Mouse (Mus musculus): ENCODE measurements at regions not wholly inside any gene's neighbourhood (a gene's known extent, or its start where the extent isn't known, plus 50 kb on each side); places are given as distances from the start of the nearest gene placed in this dataset.
"Not testable (repeated sequence)": the region's sequence is repeated elsewhere in the genome, so short reads cannot be mapped to it uniquely, and the experiment has no call there.

DNA sequence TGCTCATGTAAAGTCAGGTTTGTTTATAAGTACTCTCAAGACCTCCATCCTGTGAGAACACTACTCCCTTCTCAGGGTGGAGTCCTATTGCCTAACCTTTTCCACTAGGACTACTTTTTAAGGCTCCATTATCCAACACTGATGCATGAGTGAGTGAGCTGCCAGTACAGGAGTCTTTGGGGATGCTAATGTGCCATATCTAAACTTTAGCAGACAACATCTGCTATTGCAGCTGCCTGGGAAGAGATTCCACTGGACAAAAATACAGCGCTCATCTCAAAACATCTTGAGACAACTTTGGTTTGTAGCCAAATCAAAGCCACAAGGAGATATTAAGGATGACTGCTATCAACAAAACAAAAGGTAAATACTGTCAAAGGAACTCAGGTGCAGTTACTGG, 52.3 kb upstream of the Gm10985 start:
- no peak for DNase-seq (ENCODE audit: low spot score in 2 of 2)

DNA sequence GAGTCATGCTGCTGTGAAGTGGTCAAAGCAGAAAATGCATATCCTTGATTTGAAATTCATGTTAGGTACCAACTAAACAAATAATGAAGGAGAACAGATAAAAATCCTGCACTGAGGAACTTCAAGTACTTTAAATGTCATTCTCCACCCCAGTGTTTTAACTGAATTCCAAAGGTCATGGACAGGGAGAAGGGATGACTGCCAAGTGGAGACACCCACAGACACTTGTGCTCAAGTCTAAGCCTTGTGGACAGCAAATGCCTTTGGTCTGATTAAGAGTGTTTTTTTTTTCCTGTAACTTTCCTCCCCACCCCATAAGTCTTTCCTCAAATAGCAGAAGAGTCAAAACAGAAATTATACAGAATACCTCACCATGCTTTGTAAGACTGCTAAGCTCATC, 55.2 kb upstream of the Gm10985 start:
- no peak for DNase-seq (ENCODE audit: low spot score in 2 of 2)

DNA sequence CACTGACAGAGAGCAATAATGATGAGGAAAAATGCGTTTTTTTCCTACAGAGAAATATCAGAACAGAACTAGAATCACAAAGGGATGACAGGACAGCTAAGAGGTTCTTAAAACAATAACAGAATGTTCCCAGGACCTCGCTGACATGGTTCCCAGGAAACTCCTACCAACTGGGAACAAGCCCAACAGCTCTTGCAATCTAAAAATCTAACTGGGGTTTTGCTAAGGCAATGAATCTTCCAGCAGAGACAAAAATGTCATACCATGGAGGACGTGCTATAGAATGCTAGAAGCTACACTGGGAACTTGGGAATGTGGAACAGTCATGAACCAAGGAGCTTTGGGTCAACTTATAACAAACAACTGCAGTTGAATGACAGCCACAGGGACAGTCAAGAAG, 59.7 kb upstream of the Gm10985 start:
- no peak for DNase-seq (ENCODE audit: low spot score in 2 of 2)

DNA sequence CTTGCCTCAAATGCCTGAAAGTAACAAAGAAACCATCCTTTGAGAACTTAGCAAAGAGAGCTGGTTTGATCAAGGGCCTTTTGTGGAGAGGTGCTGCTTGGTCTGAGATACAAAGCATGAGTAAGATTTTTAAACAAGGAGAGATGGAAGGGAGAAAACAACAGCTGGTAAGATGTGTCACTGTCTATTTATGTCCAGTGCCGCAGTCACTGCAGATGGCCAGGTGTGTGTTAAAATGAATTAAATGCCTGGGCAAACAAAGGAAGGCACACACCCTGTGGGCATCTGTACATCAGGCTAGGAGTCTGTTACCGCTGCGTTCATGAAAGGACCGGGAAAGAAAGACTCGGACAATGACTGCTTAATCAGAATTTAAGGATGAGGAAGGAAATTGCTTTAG, 68.2 kb upstream of the Gm10985 start:
- DNase-seq (ENCODE audit: low spot score in 2 of 2), result peak in 1 of 2 experiments; percentile 29

DNA sequence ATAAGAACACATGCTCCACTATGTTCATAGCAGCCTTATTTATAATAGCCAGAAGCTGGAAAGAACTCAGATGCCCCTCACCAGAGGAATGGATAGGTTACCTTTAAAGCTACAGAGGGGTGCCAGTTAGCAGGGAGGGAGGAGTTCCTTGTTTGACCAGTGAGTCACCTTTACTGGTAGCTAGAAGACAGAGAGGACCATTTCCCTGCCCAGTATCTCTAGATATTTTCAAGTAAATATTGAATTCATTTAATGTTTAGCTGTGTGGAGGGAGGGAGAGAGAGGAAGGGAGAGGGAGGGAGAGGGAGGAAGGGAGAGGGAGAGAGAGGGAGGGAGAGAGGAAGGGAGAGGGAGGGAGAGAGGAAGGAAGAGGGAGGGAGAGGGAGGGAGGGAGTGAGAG, 77.3 kb upstream of the Gm10985 start:
- no peak for DNase-seq (ENCODE audit: low spot score in 2 of 2)

DNA sequence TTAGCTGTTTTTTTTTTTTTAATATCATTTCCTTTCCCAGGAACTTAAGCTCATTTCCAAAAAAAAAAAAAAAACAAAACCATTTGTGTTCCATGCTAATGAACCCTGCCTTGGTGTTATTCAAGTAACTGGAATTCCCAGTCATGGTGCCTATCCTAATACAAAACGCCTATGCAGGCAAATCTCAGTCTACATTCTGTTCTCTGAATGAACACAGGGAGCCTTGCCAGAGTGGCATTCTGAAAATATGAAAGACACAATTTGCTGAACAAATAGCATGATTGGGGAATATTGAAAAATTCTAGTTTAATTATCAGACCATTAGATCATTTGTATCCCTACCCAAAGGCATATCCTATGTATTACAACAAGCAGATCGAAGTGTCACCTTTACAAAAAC, 80.9 kb upstream of the Gm10985 start:
- no peak for DNase-seq (ENCODE audit: low spot score in 2 of 2)

DNA sequence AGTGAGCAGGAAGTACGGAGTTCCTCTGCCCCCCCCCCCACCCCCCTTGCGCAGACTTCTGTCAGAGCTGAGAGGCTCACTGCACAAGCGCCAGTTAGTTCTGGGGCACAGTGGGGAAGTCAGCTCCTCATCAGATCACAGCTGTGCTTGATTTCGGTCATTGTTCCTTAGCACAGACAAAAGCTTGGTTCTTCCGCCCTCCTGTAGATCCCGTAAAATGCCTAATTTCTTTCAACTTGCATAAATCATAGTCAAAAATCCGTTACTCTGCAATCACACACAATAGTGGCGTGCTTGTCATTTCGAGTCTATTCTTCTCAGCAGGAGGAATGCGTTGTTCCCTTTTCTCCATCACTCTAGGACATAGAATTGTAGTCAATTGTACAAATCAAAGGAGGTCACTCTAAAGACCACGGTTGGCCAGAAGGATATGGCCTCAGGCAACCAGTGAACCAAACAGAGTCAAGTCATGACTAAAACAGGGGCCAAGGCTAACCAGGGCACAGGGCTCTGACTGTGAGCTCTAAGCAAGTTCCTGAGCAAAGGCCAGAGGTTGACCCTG, 83.3 kb upstream of the Gm10985 start:
- no peak for DNase-seq (ENCODE audit: low spot score in 2 of 2)

DNA sequence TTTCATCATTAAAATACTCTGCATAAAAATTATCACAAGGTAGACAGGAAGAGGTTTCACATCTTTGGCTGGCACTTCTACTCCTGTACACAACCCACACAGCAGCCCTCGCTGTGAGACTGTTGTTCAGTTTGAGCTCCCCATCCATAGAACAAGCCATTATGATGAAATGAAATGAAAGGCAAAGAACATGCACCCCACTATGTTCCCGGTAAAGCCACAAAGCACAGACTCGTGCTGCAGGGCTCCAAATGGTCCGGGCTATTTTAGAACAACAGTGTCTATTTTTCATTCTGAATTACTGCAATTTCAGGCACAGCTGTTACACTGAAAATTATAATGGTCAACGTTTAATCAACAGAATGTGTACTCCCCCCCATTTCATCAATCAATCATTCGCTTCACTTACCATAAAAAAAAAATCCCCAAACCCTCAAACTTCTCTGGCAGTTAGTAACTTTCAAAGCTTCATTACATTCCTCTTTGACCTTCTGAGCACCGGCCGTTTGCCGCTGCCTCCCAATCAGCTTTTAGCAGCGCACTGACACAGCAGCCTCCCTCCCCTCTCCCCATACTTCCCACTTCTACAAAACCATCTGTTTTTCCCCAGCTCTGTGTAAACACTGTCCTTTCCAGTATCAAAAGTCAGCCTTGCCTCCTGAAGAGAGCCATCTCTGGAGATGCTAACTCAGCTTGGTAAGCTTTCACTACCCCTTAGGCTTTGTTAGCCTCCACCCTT, 88.6 kb upstream of the Gm10985 start:
- DNase-seq (ENCODE audit: low spot score in 2 of 2), result no peak

DNA sequence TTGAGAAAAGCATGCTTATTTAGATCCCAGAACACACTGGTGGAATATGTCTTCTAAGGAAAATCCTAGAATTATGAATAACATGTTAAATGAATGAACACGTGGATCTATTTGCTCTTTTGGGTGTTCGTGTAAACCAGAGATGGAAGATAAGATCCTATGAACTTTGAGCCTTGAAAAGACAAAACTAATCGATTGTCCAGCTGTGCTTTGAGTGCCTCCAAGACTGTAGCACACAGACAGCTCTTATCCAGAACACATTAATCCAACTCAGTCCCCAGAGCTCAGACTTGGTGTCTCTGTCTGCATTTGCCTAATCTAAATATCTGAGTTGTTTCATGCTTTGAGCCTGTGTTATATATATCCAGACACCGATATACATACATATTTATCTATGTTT, 80.0 kb upstream of the Frem2 start:
- DNase-seq (ENCODE audit: low spot score in 2 of 2), result no peak

DNA sequence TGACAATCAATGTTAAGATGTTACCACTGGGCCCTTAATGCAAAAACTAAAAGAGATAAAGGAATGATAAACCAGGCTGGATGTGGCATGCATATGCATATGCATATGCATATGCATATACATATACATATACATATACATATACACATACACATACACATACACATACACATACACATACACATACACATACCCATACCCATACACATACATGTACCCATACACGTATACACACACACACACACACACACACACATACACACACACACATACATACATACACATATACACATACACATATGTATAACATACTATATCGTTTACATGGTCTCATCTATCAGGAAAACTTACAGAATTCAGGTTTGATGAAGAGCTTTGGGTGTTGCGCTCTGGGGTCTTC, 78.5 kb upstream of the Frem2 start:
- not testable (repeated sequence) for DNase-seq (ENCODE audit: low spot score in 2 of 2)

DNA sequence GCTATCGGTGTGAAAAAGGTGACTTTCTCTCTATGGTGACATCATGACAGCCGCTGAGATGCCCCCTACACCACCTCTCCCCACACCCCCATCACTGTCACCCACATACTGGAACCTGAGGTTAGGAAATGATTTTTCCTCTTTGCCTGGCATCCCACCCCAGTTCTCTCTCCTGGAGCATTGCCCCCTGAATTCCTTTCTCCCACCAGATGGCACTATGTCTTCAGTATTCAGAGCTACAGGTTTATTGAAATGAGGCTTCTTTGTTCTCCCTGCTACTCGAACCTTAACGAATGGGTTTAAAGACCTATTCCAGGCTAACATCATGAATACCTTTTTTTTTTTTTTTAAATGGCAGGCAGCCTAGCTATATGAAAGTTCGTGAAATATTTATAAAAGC, 78.0 kb upstream of the Frem2 start:
- DNase-seq (ENCODE audit: low spot score in 2 of 2), result no peak

DNA sequence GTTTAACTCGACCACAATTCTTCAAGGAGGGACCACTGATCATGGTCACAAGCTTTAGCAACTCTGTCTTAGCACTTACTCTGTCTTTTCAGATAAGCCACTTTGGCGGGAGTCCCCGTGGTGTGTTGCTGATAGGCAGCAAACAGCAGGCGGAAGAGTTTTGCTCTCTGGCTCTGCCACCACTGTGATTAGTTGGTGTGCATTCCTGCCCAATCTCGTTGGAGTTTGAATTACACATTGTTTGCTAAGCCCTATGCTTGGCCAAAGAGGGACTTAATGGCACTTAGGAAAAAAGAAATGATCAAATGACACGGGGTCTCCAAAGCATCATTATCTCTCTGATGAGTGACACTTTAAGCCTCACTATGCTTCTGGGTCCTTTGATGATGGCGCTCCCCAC, 73.3 kb upstream of the Frem2 start:
- no peak for DNase-seq (ENCODE audit: low spot score in 2 of 2)

DNA sequence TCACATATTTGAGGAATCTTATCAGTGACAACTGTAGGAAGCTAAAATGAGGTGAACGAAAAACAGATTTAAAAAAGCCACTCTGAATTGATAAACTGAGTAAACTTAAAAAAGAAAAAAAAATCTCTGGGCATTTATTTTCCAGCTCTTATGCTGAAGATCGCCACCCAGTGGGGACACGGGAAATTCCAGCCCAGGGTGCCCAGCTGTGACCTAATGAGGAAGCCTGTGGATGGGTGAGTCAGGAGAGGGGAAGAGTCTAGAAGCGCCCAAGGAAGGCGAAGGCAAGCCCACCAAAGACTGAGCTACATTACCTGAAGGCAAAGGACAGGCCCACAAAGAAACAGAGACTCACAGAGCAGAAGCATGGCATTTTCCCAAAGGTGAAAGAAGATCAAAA, 72.7 kb upstream of the Frem2 start:
- DNase-seq (ENCODE audit: low spot score in 2 of 2), result peak in 1 of 2 experiments; percentile 21

DNA sequence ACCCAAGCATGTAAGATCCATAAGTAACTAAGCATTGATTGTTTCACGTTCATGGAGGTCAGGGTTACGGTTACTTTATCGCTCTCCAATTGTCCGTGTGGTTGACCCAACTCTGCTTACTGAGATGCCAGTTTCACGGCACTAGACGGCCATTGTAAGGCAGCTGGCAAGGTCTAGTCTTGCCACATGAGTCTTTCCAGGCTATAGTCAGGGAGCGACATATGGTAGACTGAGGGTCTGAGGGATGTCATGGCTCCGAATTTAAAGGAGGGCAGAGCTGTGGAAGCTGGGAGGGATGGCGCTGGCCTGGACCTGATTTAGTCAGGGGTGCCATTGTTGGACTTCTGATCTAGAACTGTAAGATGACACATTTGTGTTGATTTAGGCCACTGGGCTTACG, 72.0 kb upstream of the Frem2 start:
- DNase-seq (ENCODE audit: low spot score in 2 of 2), result no peak

DNA sequence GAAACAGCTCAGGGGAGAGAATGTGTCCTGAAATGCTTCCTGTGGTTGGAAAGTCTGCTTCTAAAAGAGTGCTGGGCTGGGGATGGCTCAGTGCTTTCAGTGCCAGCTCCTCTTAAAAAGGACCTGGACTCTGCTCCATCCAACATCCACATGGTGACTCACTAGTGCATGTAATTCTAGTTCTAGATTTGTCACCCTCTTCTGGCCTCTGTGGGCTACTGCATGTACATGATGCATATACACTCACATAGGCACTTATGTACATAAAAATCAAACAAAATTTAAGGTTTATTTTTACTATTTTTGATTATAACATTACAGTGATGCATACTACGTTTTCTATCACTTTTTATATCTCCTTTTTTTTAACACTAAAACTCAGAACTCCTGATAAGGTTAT, 70.6 kb upstream of the Frem2 start:
- no peak for DNase-seq (ENCODE audit: low spot score in 2 of 2)

DNA sequence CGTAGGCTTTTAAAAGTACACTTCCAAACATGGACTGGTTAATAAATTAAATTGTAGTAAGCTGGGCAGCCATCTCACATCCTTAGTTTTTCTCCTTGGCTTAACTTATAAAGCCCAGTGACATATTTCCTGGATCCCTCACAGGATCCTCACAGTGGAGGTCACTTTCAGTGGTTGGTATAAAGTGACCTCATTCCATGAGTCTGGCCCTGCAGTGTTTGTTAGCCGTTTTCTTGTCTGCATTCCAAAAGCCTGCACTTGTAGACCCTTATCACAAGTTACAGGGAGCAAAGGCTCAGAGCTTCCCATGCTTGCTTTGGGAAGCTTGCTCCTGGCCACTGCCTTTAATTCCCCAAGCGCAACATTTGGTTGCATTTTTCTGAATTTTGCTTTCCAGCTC, 49.9 kb upstream of the Frem2 start:
- no peak for DNase-seq (ENCODE audit: low spot score in 2 of 2)

Measured in left cerebral cortex, adult 8-10 months (tissue).